Mouse (Mus musculus): ENCODE results near the gene Hist1h2bm.

Gene Hist1h2bm

DNA sequence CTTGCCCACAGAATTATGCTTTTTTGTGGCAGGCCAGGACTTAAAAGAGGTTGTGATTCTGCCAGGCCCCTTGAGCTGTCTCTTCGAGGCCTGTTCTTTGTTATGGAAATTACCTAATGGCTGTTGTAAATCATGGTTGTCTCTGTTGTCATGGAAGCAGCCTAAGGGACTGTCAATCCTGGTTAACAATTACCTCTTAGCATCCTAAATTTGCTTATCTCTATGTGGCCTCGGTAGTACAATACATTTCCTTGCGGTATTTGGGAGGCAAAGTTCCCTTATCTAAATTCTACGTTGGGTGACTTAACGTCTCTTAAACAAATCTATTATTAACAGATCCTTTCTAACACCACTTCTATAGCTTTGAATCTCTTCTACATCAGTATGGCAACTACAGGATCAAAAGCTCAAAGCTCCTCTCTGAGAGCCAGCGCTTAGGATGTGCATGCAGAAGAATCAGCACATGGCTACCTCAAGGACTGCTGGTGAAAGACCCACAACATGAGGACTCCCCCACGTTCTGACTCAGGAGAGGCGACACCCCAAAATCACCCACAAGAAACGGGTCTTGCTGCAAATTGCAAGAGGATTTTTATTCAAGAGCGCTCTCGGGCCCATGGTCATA is 6.2 kb downstream of the Hist1h2bm start:
- DNase-seq (ENCODE audit: low read depth) = no peak

DNA sequence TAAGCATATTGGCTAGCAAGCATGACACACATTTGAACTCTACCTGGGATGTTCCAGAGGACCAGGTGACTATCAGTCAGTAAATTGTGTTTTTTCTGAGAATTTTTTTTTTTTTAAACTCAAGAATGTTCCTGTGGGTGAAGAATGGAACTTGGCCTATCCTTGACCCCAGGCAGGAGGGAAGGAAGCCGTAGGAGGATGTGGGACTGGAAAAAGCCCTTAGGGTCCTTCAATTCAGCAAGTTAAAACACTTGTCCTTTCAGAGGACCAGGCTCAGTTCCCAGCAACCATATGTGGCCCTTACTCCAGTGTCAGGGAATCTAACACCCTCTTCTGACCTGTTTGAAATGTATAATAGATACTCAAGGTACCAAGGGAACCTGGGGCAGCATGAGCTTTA is 7.7 kb downstream of the Hist1h2bm start:
- DNase-seq (ENCODE audit: low read depth) = no peak

DNA sequence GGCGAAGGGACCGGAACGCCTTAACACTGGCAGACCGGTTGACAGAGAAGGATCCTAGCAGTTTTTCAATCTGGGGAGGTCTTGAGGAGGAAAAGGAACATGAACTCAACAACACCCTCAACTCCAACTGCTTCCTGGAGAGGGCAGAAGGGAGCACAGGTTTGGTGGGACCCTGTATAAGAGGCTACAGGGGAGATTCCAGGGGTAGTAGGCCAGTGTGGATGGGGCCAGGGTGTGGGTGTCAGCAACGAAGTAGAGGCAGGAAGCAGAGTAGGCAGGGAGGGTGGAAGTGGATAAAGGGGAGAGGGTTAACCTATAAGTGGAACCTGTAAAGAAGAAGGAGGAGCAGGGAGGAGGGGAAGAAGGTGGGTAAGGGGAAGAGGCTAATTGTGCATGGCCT is 11.6 kb downstream of the Hist1h2bm start:
- DNase-seq (ENCODE audit: low read depth) = peak; percentile 23

DNA sequence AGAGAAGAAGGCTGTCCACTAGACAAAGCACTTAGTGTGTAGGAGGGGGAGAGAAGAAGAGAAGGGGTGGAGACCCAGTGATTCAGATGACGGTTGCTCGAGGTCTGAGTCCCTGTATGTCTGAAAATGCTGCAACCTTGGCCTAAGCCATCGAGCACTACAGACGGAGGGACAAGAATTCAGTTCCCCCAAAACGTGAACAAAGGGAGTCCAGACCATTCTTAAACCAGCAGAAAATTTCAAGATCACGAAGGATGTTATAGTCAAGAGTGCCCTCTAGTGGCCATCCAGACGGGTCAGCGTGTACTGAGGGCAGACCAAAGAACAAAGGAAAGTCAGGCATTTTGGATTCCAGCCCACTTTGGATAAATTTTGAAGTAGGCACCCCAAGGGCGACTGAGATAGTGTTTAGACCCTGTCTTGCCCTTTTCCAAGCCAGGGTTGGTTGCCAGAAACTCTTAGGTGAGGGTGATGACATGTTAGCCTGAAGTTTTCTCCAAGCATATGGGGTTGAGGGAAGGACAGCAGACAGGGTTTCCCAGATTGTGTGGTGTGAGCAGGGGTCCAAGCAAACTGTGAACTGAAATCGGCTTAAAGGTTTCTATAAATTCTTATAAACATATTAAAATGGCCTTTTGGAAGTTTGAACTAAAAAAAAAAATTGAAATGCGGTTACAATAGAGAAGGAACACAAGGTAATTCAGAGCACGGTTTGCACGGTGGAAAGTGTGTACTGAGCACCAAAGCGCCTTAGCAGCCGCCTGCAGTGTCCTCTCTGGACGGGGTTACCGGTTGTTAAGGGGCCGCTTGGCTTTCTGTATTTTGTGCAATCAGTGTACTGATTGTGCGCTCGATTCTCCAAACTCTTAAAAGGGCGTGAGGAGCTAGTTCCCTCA is 12.4 kb downstream of the Hist1h2bm start:
- DNase-seq (ENCODE audit: low read depth) = peak; percentile 88

DNA sequence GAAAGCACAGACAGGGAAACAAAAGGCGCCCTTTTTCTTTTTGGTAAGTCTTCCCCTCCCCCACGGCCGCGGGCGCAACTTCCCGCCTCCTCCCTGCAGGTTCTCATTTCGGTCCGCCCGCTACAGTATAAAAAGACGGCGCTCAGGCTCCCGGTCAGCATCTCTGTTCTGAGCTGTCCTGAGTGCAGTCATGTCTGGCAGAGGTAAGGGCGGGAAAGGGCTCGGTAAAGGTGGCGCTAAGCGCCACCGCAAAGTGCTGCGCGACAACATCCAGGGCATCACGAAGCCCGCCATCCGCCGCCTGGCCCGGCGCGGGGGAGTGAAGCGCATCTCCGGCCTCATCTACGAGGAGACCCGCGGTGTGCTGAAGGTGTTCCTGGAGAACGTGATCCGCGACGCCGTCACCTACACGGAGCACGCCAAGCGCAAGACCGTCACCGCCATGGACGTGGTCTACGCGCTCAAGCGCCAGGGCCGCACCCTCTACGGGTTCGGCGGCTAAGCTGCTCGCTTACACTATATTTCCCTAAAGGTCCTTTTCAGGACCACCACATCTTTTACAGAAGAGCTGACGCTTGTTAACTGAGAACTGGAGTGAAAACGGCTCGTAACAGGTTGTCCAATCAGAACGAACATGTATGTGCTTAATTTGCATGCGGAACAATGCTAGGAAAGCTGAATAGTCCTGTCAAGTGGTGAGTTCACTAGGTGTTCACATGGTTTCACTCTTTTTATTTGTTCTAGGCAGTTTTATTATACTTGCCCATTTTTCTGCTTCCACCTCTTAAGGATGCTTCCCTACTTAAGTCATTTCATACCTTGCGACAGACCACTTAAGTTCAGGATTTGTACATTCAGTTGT is 13.3 kb downstream of the Hist1h2bm start, which contains the start of gene Hist1h4j:
Gene Hist1h4j (plus strand): TSS at position 159 of the 862 bp plus-strand sequence.
- DNase-seq (ENCODE audit: low read depth) = peak; percentile 81

DNA sequence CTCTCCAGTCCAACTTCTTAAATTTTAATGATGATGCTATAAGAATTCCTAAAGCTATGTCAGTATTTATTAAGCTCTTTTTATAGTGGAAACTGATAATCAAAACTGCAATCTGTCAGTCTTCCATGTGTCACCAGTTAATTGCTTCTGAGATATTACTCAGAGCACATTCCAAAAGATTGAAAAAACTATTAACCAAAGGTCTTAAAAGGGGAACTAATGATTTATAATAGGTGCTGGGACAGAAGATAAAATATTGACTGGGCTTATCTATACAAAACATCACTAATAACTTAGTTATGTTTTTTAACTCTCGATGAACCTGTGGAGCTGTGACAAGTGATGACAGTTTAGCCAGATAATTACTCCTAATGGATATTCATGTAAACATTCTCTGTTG is 23.2 kb downstream of the Hist1h2bm start:
- DNase-seq (ENCODE audit: low read depth) = no peak

DNA sequence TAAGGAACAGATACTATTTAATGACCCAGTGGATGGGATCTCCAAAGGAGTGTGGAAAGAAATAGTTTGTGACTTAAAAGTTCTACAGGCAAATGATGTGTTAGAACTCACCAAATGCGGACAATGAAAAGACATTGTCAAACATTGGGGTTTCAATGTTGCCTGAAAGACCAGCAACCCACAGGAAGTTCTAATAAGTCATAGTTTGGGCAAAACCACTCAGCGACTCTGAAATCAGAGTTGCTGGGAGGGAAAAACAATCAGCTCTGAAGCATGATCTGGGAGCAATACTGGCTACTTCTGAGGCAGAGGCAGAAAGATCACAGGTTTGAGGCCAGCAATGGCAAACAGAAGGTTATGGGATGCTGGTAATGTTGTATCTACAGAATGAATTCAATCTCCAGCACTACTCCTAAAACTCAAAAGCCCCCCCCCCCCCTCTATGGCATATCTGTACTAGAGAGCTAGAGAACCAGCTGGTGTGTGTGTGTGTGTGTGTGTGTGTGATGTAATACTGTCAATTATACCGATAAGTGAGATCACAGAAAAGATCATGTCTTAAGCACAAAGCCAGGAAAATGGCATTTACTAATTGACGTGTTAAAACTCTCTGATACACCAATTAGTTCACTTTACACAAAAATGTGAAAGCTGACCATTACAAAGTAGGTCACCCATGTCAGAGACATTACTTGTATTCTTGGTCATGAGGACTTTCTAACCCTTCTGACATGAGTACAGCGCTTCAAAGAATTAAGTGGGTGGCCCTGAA is 27.7 kb downstream of the Hist1h2bm start:
- DNase-seq (ENCODE audit: low read depth) = peak; percentile 62

DNA sequence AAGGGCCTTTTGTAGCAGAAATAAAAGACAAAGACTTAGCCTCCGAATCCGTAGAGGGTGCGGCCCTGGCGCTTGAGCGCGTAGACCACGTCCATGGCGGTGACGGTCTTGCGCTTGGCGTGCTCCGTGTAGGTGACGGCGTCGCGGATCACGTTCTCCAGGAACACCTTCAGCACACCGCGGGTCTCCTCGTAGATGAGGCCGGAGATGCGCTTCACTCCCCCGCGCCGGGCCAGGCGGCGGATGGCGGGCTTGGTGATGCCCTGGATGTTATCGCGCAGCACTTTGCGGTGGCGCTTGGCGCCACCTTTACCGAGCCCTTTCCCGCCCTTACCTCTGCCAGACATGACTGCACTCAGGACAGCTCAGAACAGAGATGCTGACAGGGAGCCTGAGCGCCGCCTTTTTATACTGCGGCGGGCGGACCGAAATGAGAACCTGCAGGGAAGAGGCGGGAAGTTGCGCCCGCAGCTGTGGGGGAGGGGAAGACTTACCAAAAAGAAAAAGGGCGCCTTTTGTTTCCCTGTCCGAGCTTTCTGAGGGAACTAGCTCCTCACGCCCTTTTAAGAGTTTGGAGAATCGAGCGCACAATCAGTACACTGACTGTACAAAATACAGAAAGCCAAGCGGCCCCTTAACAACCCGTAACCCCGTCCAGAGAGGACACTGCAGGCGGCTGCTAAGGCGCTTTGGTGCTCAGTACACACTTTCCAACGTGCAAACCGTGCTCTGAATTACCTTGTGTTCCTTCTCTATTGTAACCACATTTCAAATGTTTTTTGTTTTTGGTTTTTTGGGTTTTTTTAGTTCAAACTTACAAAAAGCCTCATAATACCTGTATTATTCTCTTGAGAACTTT is 28.5 kb downstream of the Hist1h2bm start, which contains the start of gene Hist1h4k:
Gene Hist1h4k (minus strand): TSS at position 347 of the 859 bp plus-strand sequence.
- DNase-seq (ENCODE audit: low read depth) = peak; percentile 89

DNA sequence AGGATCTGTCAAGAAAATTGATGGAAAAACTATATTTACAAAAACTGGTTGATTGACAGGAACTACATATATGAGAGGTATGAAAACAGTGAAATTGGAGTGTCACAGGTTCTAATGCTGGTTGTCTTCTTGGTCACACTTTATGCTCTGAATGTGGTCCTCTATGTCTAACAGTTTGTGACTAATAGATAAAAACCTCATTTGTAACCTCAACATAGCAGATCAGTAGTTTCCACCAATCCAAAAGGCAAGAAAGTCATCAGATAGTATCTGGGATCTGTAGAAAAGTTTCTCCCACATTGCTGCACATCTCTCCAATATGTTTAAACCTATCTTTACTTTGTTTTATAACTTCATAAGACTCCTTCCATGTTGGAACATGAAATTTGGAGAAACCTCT is 29.6 kb downstream of the Hist1h2bm start:
- no peak for DNase-seq (ENCODE audit: low read depth)

DNA sequence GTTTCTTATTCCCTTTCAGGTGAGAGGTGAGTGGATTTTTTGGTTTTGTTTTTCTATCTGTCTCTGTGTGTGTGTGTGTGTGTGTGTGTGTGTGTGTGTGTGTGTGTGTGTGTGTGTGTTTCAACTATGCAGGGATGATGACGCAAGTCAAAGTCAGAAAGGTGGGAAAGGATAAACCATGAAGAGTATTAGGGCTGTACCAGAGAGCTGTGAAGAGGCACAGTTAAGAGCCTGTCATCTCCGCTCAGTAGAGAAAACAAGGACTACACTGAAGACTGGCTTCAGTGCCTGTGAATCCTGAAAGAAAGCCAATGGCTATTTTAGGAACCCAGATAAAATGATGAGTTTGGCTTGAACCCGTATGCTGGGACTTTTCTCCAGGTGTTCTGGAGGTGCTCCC is 30.0 kb downstream of the Hist1h2bm start:
- DNase-seq (ENCODE audit: low read depth) = no peak

DNA sequence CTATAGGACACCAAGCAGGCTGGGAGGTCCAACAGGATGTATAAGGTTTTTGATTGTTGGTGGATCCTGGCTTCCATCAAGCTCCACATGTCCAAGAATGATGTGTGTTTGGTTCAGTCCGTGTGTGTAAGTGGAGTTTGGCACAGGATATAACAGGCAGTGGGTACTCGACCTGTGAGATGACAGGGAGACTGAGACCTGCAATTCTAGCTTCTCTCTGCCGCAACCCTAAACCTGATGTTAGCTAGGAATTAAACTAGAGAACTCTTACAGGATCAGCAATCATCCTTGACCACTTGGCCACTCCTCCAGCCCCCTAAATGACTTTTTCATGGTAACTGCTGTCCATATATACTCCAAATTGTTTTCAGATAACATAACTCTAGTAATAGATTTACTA is 30.5 kb downstream of the Hist1h2bm start:
- DNase-seq (ENCODE audit: low read depth) = no peak

DNA sequence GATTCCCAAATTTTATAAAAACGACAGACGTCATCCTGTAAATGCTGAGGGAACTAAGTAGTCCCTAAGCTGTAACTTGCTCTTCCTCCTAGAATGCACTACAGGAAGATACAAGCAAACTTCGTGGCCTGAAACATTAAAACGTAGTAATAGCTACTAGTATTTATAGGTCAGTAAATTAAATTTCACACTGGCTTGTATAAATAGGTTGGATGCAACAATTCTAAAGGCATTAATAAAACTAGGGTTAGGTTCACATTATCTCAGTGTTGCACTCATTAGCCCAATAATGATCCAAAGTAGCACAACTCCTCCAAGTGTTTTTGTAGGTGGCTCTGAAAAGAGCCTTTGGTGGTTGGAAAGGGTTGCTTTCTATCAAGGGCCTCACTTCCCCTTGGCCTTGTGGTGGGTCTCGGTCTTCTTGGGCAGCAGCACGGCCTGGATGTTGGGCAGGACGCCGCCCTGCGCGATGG is 31.2 kb downstream of the Hist1h2bm start:
- DNase-seq (ENCODE audit: low read depth) = no peak

DNA sequence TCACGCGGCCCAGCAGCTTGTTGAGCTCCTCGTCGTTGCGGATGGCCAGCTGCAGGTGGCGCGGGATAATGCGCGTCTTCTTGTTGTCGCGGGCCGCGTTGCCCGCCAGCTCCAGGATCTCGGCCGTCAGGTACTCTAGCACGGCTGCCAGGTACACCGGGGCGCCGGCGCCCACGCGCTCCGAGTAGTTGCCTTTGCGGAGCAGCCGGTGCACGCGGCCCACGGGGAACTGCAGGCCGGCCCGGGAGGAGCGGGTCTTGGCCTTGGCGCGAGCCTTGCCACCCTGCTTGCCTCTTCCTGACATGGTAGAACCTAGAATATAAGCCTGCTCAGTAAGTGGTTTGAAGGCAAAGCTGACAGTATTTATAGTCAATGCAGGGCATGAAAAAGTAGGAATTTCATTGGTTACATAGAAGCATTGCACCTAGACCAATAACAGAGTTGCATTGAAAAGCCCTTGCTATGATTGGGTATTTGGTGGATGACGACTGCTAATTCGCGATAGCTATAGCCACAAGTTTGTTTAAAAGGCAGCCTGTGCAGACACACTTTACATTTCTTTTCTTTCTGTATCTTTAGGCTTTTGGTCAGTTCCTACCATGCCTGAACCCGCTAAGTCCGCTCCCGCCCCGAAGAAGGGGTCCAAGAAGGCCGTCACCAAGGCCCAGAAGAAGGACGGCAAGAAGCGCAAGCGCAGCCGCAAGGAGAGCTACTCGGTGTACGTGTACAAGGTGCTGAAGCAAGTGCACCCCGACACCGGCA is 31.9 kb downstream of the Hist1h2bm start, which contains the start of the genes Hist1h2ak and Hist1h2bn:
Gene Hist1h2ak (minus strand): TSS at position 304 of the 762 bp plus-strand sequence.
Gene Hist1h2bn (plus strand): TSS at position 600 of the 762 bp plus-strand sequence.
- DNase-seq (ENCODE audit: low read depth) = peak; percentile 93

DNA sequence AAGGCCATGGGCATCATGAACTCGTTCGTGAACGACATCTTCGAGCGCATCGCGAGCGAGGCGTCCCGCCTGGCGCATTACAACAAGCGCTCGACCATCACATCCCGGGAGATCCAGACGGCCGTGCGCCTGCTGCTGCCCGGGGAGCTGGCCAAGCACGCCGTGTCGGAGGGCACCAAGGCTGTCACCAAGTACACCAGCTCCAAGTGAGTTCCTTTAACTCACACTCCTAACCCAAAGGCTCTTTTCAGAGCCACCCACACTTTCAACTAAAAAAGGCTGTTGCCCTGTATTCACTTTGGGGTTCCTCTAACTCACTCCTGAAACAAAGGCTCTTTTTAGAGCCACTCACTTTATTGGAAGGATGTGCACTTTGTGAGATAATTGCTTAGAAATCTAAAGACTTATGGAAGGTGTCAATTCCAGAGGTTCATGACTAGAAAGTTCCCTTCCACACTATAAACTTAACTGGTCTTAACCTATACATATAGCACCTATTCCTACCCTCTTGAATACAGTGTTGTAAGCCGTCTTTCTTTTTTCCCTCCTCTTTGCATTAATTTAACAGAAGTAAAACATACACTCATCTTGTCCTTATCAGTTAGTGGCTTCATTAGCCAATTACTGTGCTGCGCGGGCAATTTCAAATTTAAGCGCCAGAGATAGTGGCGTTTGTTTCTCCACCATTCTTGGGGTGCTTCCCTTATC is 32.6 kb downstream of the Hist1h2bm start:
- DNase-seq (ENCODE audit: low read depth) = peak; percentile 55

DNA sequence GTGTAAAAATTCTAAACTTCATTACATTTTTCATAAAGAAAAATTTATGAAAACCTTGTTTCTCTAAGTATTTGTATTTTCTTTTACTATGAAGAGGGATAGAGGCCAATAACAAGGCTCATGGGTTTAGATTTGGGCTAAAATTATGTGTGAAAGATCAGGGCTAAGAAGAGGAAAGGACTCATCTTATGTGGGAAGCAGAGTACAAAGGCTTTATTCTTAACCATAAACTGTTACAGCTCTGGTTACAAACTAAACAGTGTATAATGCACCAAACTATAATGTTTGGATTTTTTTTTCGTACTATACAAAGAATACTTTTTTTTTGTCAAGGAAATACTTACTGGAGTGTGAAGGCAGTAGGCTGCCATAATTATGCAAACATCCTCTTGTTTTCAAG is 33.9 kb downstream of the Hist1h2bm start:
- no peak for DNase-seq (ENCODE audit: low read depth)

Measured in naive thymus-derived CD4-positive, alpha-beta T cell, adult 2 months (primary cell).